Mouse (Mus musculus): ENCODE data around the gene Ost4. TPM values are rescaled to one million over a fixed set of nuclear protein-coding genes. Genes with fewer than 3 reads are reported as not detected.
"Not testable (repeated sequence)": the region's sequence is repeated elsewhere in the genome, so short reads cannot be mapped to it uniquely, and the experiment has no call there.

The Ost4 gene
- polyA plus RNA-seq, 1 experiment from 2014 or later, result 515 TPM

- Histone ChIP-seq H3K9ac (replicated peaks; ENCODE audit: low read depth, low read length) (peak overlapping the region; percentile 60; the same call in 1 of the 2 replicates), H3K4me1 (ENCODE audit: control insufficient read depth, insufficient read depth, low read length) (peaks cover 17% of the 10 kb centered on the region; the same call in 1 of the 2 replicates), H3K4me3 (ENCODE audit: low read depth, low read length) (peak overlapping the region; percentile 71), H3K27me3 (ENCODE audit: control insufficient read depth, insufficient read depth, low read length) (no peaks in the 10 kb centered on the region), H3K4me2 (replicated peaks; ENCODE audit: low read depth, low read length) (peak overlapping the region; percentile 80), H3K9me3 (ENCODE audit: control insufficient read depth, low read depth, low read length) (no peaks in the 10 kb centered on the region), H3K27ac (ENCODE audit: low read length) (peak overlapping the region; percentile 97), H3K36me3 (ENCODE audit: control insufficient read depth, insufficient read depth, low read length) (peaks cover 8% of the 10 kb centered on the region)
- WGBS, result 28% methylated on average over 5 of the region's 5 CpGs
- ATAC-seq (ENCODE audit: insufficient number of reproducible peaks, insufficient read depth, low FRiP score, low read depth), result no peak
Observed at GRCm38 (mm10) chr5:30886731-30887130, 20.9 kb downstream of the Ost4 start.

DNA sequence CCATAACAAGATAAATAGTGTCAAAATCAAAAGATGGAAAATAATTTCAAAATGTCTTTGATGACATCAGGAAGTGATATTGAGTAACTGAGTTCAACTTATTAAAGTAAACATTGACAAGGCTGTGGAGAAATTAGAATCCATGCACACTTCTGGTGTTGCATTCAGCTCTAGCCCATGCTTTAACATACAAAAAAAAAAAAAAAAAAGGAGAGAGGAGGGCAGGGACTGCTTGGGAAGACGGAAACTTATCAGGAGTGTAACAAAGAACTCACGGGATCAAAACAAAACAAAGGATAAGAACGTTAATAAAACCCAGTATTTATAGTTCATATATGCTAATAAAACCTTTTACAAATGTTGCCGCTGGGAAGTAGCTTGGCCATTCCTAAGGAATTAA lies 21.4 kb downstream of the Ost4 start:
- Histone ChIP-seq H3K9ac (replicated peaks; ENCODE audit: low read depth, low read length) (no peak overlapping the region), H3K27me3 (ENCODE audit: control insufficient read depth, insufficient read depth, low read length) (no peaks in the 10 kb centered on the region), H3K4me2 (replicated peaks; ENCODE audit: low read depth, low read length) (peak overlapping the region; percentile 80), H3K9me3 (ENCODE audit: control insufficient read depth, low read depth, low read length) (no peaks in the 10 kb centered on the region), H3K4me3 (ENCODE audit: low read depth, low read length) (peak overlapping the region; percentile 71; the same call in 1 of the 2 replicates), H3K4me1 (ENCODE audit: control insufficient read depth, insufficient read depth, low read length) (peaks cover 17% of the 10 kb centered on the region; the same call in 1 of the 2 replicates), H3K36me3 (ENCODE audit: control insufficient read depth, insufficient read depth, low read length) (peaks cover 3% of the 10 kb centered on the region; the same call in 1 of the 2 replicates), H3K27ac (ENCODE audit: low read length) (no peak overlapping the region)
- 44% methylated on average over 4 of the region's 4 CpGs for WGBS
- no peak for ATAC-seq (ENCODE audit: insufficient number of reproducible peaks, insufficient read depth, low FRiP score, low read depth)

DNA sequence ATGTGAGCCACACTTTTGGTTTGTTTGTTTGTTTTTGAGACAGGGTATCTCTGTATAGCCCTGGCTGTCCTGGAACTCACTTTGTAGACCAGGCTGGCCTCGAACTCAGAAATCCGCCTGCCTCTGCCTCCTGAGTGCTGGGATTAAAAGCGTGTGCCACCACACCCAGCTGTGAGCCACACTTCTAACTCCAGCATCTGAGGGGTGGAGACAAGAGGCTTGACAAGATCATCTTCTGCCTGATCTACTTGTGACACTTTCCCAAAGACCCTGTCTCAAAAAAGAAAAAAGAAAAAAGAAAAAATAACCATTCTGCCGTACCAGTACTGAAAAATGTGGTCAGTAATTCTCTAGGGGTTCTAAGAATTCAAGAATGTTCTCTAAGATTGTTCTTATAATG lies 25.7 kb downstream of the Ost4 start:
- ATAC-seq (ENCODE audit: insufficient number of reproducible peaks, insufficient read depth, low FRiP score, low read depth), result not testable (repeated sequence)

GRCm38 (mm10) chr5:30879347-30879943 lies 28.1 kb downstream of the Ost4 start:
- Histone ChIP-seq H3K4me3 (ENCODE audit: low read depth, low read length) (no peak overlapping the region), H3K9ac (replicated peaks; ENCODE audit: low read depth, low read length) (no peak overlapping the region), H3K27me3 (ENCODE audit: control insufficient read depth, insufficient read depth, low read length) (no peaks in the 10 kb centered on the region), H3K4me2 (replicated peaks; ENCODE audit: low read depth, low read length) (no peak overlapping the region), H3K36me3 (ENCODE audit: control insufficient read depth, insufficient read depth, low read length) (peaks cover 31% of the 10 kb centered on the region), H3K4me1 (ENCODE audit: control insufficient read depth, insufficient read depth, low read length) (no peaks in the 10 kb centered on the region), H3K27ac (ENCODE audit: low read length) (no peak overlapping the region; the same call in 1 of the 2 replicates), H3K9me3 (ENCODE audit: control insufficient read depth, low read depth, low read length) (no peaks in the 10 kb centered on the region)
- peak; percentile 11; the same call in 1 of the 2 replicates for ATAC-seq (ENCODE audit: insufficient number of reproducible peaks, insufficient read depth, low FRiP score, low read depth)
- 67% methylated on average over 5 of the region's 5 CpGs for WGBS

More for the DNA sequence above, 25.7 kb downstream of the Ost4 start:
- H3K27ac ChIP-seq (ENCODE audit: low read length); H3K27me3 ChIP-seq (ENCODE audit: control insufficient read depth, insufficient read depth, low read length); H3K4me3 ChIP-seq (ENCODE audit: low read depth, low read length); H3K9me3 ChIP-seq (ENCODE audit: control insufficient read depth, low read depth, low read length); H3K4me2 ChIP-seq (replicated peaks; ENCODE audit: low read depth, low read length); H3K9ac ChIP-seq (replicated peaks; ENCODE audit: low read depth, low read length); H3K36me3 ChIP-seq (ENCODE audit: control insufficient read depth, insufficient read depth, low read length); H3K4me1 ChIP-seq (ENCODE audit: control insufficient read depth, insufficient read depth, low read length): not testable (repeated sequence)
- WGBS, result 72% methylated on average over 4 of the region's 4 CpGs

DNA sequence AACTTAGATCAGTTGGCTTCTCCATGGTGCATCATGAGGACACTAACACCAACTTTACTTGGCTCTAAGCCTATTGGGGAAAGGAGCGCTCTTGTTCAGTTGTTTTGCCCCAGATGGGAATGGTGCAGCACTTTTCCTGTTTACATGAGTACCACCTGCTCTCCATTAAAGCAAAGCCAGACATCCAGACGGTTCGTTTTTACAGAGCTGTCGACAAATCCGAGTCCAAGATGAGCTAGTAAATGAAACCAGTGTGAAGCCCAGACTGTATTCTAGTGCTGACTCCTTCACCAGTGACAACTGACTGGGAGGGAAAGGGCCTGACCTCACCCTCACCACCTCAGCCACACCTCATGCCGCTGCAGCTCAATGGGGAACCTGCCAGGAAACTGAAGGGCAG lies 29.0 kb downstream of the Ost4 start:
- Histone ChIP-seq H3K9me3 (ENCODE audit: control insufficient read depth, low read depth, low read length) (no peaks in the 10 kb centered on the region), H3K9ac (replicated peaks; ENCODE audit: low read depth, low read length) (no peak overlapping the region), H3K27me3 (ENCODE audit: control insufficient read depth, insufficient read depth, low read length) (no peaks in the 10 kb centered on the region), H3K36me3 (ENCODE audit: control insufficient read depth, insufficient read depth, low read length) (peaks cover 40% of the 10 kb centered on the region), H3K4me1 (ENCODE audit: control insufficient read depth, insufficient read depth, low read length) (no peaks in the 10 kb centered on the region), H3K4me2 (replicated peaks; ENCODE audit: low read depth, low read length) (no peak overlapping the region), H3K27ac (ENCODE audit: low read length) (peak overlapping the region; percentile 48), H3K4me3 (ENCODE audit: low read depth, low read length) (no peak overlapping the region)
- 32% methylated on average over 6 of the region's 6 CpGs for WGBS
- no peak for ATAC-seq (ENCODE audit: insufficient number of reproducible peaks, insufficient read depth, low FRiP score, low read depth)

DNA sequence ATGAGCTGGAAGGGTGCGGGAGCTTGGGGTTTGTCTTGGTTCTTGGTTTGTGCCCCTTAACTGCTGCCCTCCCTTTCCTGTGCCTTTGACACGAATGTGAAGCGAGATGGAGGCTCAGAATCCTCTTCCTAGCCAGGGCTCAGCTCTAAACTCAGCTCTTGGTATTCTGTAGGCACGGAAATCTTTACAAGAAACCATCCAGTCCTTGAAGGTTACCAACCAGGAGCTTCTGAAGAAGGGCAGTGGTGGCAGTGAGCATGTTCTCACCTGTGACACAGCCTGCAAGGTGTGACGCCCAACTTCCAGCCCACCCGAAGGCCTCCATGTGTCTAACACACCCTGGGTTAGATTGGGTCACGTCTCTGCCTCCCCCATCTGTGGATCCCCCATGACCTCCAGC lies 33.2 kb downstream of the Ost4 start:
- H3K27ac ChIP-seq (ENCODE audit: low read length), result no peak overlapping the region
- peaks cover 6% of the 10 kb centered on the region for H3K4me1 ChIP-seq (ENCODE audit: control insufficient read depth, insufficient read depth, low read length)
- H3K36me3 ChIP-seq (ENCODE audit: control insufficient read depth, insufficient read depth, low read length), result peaks cover 65% of the 10 kb centered on the region
- ATAC-seq (ENCODE audit: insufficient number of reproducible peaks, insufficient read depth, low FRiP score, low read depth), result no peak
- H3K4me2 ChIP-seq (replicated peaks; ENCODE audit: low read depth, low read length), result no peak overlapping the region
- no peaks in the 10 kb centered on the region for H3K9me3 ChIP-seq (ENCODE audit: control insufficient read depth, low read depth, low read length)
- H3K9ac ChIP-seq (replicated peaks; ENCODE audit: low read depth, low read length), result no peak overlapping the region
- no peak overlapping the region for H3K4me3 ChIP-seq (ENCODE audit: low read depth, low read length)
- no peaks in the 10 kb centered on the region for H3K27me3 ChIP-seq (ENCODE audit: control insufficient read depth, insufficient read depth, low read length)
- WGBS, result 88% methylated on average over 7 of the region's 7 CpGs

GRCm38 (mm10) chr5:30872574-30872973 lies 35.0 kb downstream of the Ost4 start:
- Histone ChIP-seq H3K4me3 (ENCODE audit: low read depth, low read length) (no peak overlapping the region), H3K4me2 (replicated peaks; ENCODE audit: low read depth, low read length) (no peak overlapping the region), H3K4me1 (ENCODE audit: control insufficient read depth, insufficient read depth, low read length) (peaks cover 6% of the 10 kb centered on the region), H3K27me3 (ENCODE audit: control insufficient read depth, insufficient read depth, low read length) (no peaks in the 10 kb centered on the region), H3K27ac (ENCODE audit: low read length) (no peak overlapping the region), H3K9ac (replicated peaks; ENCODE audit: low read depth, low read length) (no peak overlapping the region), H3K9me3 (ENCODE audit: control insufficient read depth, low read depth, low read length) (no peaks in the 10 kb centered on the region), H3K36me3 (ENCODE audit: control insufficient read depth, insufficient read depth, low read length) (peaks cover 61% of the 10 kb centered on the region)
- WGBS, result 94% methylated on average over 9 of the region's 9 CpGs
- ATAC-seq (ENCODE audit: insufficient number of reproducible peaks, insufficient read depth, low FRiP score, low read depth), result no peak

GRCm38 (mm10) chr5:30870131-30870406 lies 37.5 kb downstream of the Ost4 start:
- H3K36me3 ChIP-seq (ENCODE audit: control insufficient read depth, insufficient read depth, low read length), result peaks cover 40% of the 10 kb centered on the region
- H3K4me1 ChIP-seq (ENCODE audit: control insufficient read depth, insufficient read depth, low read length), result peaks cover 6% of the 10 kb centered on the region
- peak overlapping the region; percentile 71; the same call in 1 of the 2 replicates for H3K27ac ChIP-seq (ENCODE audit: low read length)
- ATAC-seq (ENCODE audit: insufficient number of reproducible peaks, insufficient read depth, low FRiP score, low read depth), result no peak
- peak overlapping the region; percentile 59 for H3K4me2 ChIP-seq (replicated peaks; ENCODE audit: low read depth, low read length)
- H3K27me3 ChIP-seq (ENCODE audit: control insufficient read depth, insufficient read depth, low read length), result no peaks in the 10 kb centered on the region
- peak overlapping the region; percentile 87 for H3K9ac ChIP-seq (replicated peaks; ENCODE audit: low read depth, low read length)
- H3K9me3 ChIP-seq (ENCODE audit: control insufficient read depth, low read depth, low read length), result no peaks in the 10 kb centered on the region
- peak overlapping the region; percentile 94 for H3K4me3 ChIP-seq (ENCODE audit: low read depth, low read length)
- WGBS, result 17% methylated on average over 2 of the region's 2 CpGs
